Mouse (Mus musculus) heart, postnatal 0 days (tissue): ENCODE measurements around the gene Efna2.

Experiments
- CTCF ChIP-seq: IDR thresholded peaks from 2 replicates; pipeline ENCODE4 v1.5.1; 2016; ENCODE audit warnings: antibody characterized with exemption, control low read depth, low read depth
- EP300 ChIP-seq: IDR thresholded peaks from 2 replicates; pipeline ENCODE4 v1.6.1; 2016; ENCODE audit warnings: antibody characterized with exemption, low read depth

DNA sequence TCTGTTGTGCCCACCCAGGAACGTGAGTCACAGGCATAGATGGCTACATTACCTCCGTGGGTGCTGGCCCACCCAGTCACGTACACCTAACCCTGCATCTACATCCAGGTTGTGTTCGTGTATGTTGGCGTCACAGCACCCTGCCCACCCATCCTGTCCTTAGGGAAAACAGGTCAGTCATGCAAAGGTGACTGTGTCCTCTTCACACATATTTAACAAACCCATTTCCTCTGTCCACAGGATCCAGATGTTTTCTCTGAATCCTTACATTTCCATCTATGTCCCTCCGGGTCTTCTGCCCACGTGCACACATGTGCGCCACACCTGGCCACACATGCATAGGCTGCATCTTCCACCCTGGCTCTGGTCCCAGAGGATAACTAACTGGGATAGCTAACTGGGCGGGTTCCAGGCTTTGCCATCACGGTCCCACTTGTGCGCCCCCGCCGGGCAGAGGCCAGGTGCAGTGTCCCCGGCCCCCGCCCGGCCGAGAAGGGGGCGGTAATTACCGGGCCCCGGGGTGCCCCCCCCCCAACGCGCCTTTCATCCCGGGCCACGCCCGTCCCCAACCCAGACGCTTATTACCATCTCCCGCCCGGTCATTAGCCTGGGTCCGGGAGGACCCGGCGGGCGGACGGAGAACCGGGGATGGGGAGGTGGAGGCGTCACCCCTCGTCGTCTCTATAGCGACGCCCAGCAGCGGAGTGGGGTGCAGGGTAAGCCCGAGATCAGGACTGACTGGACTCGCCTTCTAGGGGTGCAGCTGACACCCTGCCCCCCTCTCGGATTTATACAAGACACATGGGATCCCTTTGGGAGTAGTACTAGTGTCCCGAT is 14.9 kb upstream of the Efna2 start:
- TF ChIP-seq CTCF (no peak), EP300 (no peak)
